Mouse (Mus musculus): ENCODE data around the gene Phb. TPM values are rescaled to one million over a fixed set of nuclear protein-coding genes. Genes with fewer than 3 reads are reported as not detected.

Phb gene
- polyA plus RNA-seq, 1 experiment: 241 TPM

GRCm38 (mm10) chr11:95644381-95644780, 22.4 kb upstream of the Phb start:
- TF ChIP-seq POLR2A (IDR thresholded peaks at IDR 0.05; ENCODE audit: borderline replicate concordance, insufficient read depth, low read length) (no peak), CTCF (IDR thresholded peaks at IDR 0.05; ENCODE audit: borderline replicate concordance, insufficient read depth, low read depth, low read length) (no peak)
- no peak overlapping the region for H3K4me3 ChIP-seq (replicated peaks; ENCODE audit: insufficient read depth, low read depth, low read length)
- H3K27ac ChIP-seq (ENCODE audit: insufficient read depth, low read length): no peak overlapping the region
- no peak for DNase-seq
- no peaks in the 10 kb centered on the region; the same call in 1 of the 2 replicates for H3K27me3 ChIP-seq (ENCODE audit: control insufficient read depth, insufficient read depth, low read length)
- 61% methylated on average over 7 of the region's 7 CpGs for WGBS
- peaks cover 3% of the 10 kb centered on the region; the same call in 1 of the 2 replicates for H3K4me1 ChIP-seq (ENCODE audit: control insufficient read depth, insufficient read depth, low read length)

GRCm38 (mm10) chr11:95645397-95646153, 21.2 kb upstream of the Phb start:
- no peak for TF ChIP-seq POLR2A (IDR thresholded peaks at IDR 0.05; ENCODE audit: borderline replicate concordance, insufficient read depth, low read length)
- no peak for TF ChIP-seq CTCF (IDR thresholded peaks at IDR 0.05; ENCODE audit: borderline replicate concordance, insufficient read depth, low read depth, low read length)
- Histone ChIP-seq H3K4me1 (ENCODE audit: control insufficient read depth, insufficient read depth, low read length) (peaks cover 3% of the 10 kb centered on the region; the same call in 1 of the 2 replicates), H3K4me3 (replicated peaks; ENCODE audit: insufficient read depth, low read depth, low read length) (no peak overlapping the region), H3K27me3 (ENCODE audit: control insufficient read depth, insufficient read depth, low read length) (no peaks in the 10 kb centered on the region; the same call in 1 of the 2 replicates), H3K27ac (ENCODE audit: insufficient read depth, low read length) (no peak overlapping the region)
- no peak for DNase-seq
- whole genome bisulfite sequencing: 15% methylated on average over 35 of the region's 36 CpGs

GRCm38 (mm10) chr11:95646154-95646490, 20.6 kb upstream of the Phb start:
- 79% methylated on average over 3 of the region's 3 CpGs for WGBS
- no peak for DNase-seq

GRCm38 (mm10) chr11:95647791-95648190, 19.0 kb upstream of the Phb start:
- no peak overlapping the region for H3K4me3 ChIP-seq (replicated peaks; ENCODE audit: insufficient read depth, low read depth, low read length)
- WGBS: 57% methylated on average over 3 of the region's 3 CpGs
- H3K27me3 ChIP-seq (ENCODE audit: control insufficient read depth, insufficient read depth, low read length): no peaks in the 10 kb centered on the region; the same call in 1 of the 2 replicates
- TF ChIP-seq POLR2A (IDR thresholded peaks at IDR 0.05; ENCODE audit: borderline replicate concordance, insufficient read depth, low read length): no peak
- no peak for TF ChIP-seq CTCF (IDR thresholded peaks at IDR 0.05; ENCODE audit: borderline replicate concordance, insufficient read depth, low read depth, low read length)
- H3K4me1 ChIP-seq (ENCODE audit: control insufficient read depth, insufficient read depth, low read length): peaks cover 2% of the 10 kb centered on the region; the same call in 1 of the 2 replicates
- H3K27ac ChIP-seq (ENCODE audit: insufficient read depth, low read length): no peak overlapping the region
- DNase-seq: no peak

More at GRCm38 (mm10) chr11:95646154-95646490, 20.6 kb upstream of the Phb start:
- Histone ChIP-seq H3K4me3 (replicated peaks; ENCODE audit: insufficient read depth, low read depth, low read length) (no peak overlapping the region), H3K4me1 (ENCODE audit: control insufficient read depth, insufficient read depth, low read length) (peaks cover 3% of the 10 kb centered on the region; the same call in 1 of the 2 replicates), H3K27me3 (ENCODE audit: control insufficient read depth, insufficient read depth, low read length) (no peaks in the 10 kb centered on the region; the same call in 1 of the 2 replicates), H3K27ac (ENCODE audit: insufficient read depth, low read length) (no peak overlapping the region)
- TF ChIP-seq POLR2A (IDR thresholded peaks at IDR 0.05; ENCODE audit: borderline replicate concordance, insufficient read depth, low read length) (no peak), CTCF (IDR thresholded peaks at IDR 0.05; ENCODE audit: borderline replicate concordance, insufficient read depth, low read depth, low read length) (no peak)

GRCm38 (mm10) chr11:95648827-95649226, 17.9 kb upstream of the Phb start:
- Histone ChIP-seq H3K27ac (ENCODE audit: insufficient read depth, low read length) (no peak overlapping the region), H3K27me3 (ENCODE audit: control insufficient read depth, insufficient read depth, low read length) (no peaks in the 10 kb centered on the region; the same call in 1 of the 2 replicates), H3K4me3 (replicated peaks; ENCODE audit: insufficient read depth, low read depth, low read length) (no peak overlapping the region), H3K4me1 (ENCODE audit: control insufficient read depth, insufficient read depth, low read length) (no peaks in the 10 kb centered on the region; the same call in 1 of the 2 replicates)
- 4% methylated on average over 4 of the region's 4 CpGs for WGBS
- peak; percentile 52 to 74 for DNase-seq
- TF ChIP-seq CTCF (IDR thresholded peaks at IDR 0.05; ENCODE audit: borderline replicate concordance, insufficient read depth, low read depth, low read length) (peak; percentile 93), POLR2A (IDR thresholded peaks at IDR 0.05; ENCODE audit: borderline replicate concordance, insufficient read depth, low read length) (no peak)

- Histone ChIP-seq H3K4me1 (ENCODE audit: control insufficient read depth, insufficient read depth, low read length) (no peaks in the 10 kb centered on the region), H3K27me3 (ENCODE audit: control insufficient read depth, insufficient read depth, low read length) (no peaks in the 10 kb centered on the region; the same call in 1 of the 2 replicates), H3K27ac (ENCODE audit: insufficient read depth, low read length) (no peak overlapping the region), H3K4me3 (replicated peaks; ENCODE audit: insufficient read depth, low read depth, low read length) (no peak overlapping the region)
- DNase-seq: no peak
- 89% methylated on average over 7 of the region's 7 CpGs for WGBS
- TF ChIP-seq POLR2A (IDR thresholded peaks at IDR 0.05; ENCODE audit: borderline replicate concordance, insufficient read depth, low read length) (no peak), CTCF (IDR thresholded peaks at IDR 0.05; ENCODE audit: borderline replicate concordance, insufficient read depth, low read depth, low read length) (no peak)
These were observed 17.2 kb upstream of the Phb start for GRCm38 (mm10) chr11:95649560-95649959.

GRCm38 (mm10) chr11:95650001-95650400, 16.8 kb upstream of the Phb start:
- TF ChIP-seq CTCF (IDR thresholded peaks at IDR 0.05; ENCODE audit: borderline replicate concordance, insufficient read depth, low read depth, low read length): no peak
- TF ChIP-seq POLR2A (IDR thresholded peaks at IDR 0.05; ENCODE audit: borderline replicate concordance, insufficient read depth, low read length): no peak
- no peak overlapping the region for H3K27ac ChIP-seq (ENCODE audit: insufficient read depth, low read length)
- H3K4me3 ChIP-seq (replicated peaks; ENCODE audit: insufficient read depth, low read depth, low read length): no peak overlapping the region
- no peak for DNase-seq
- WGBS: 49% methylated on average over 2 of the region's 2 CpGs
- no peaks in the 10 kb centered on the region; the same call in 1 of the 2 replicates for H3K27me3 ChIP-seq (ENCODE audit: control insufficient read depth, insufficient read depth, low read length)
- no peaks in the 10 kb centered on the region for H3K4me1 ChIP-seq (ENCODE audit: control insufficient read depth, insufficient read depth, low read length)

- H3K4me3 ChIP-seq (replicated peaks; ENCODE audit: insufficient read depth, low read depth, low read length): no peak overlapping the region
- TF ChIP-seq CTCF (IDR thresholded peaks at IDR 0.05; ENCODE audit: borderline replicate concordance, insufficient read depth, low read depth, low read length): no peak
- no peak for TF ChIP-seq POLR2A (IDR thresholded peaks at IDR 0.05; ENCODE audit: borderline replicate concordance, insufficient read depth, low read length)
- DNase-seq: no peak
- no peak overlapping the region for H3K27ac ChIP-seq (ENCODE audit: insufficient read depth, low read length)
- no peaks in the 10 kb centered on the region for H3K27me3 ChIP-seq (ENCODE audit: control insufficient read depth, insufficient read depth, low read length)
- WGBS: 28% methylated on average over 9 of the region's 9 CpGs
- no peaks in the 10 kb centered on the region for H3K4me1 ChIP-seq (ENCODE audit: control insufficient read depth, insufficient read depth, low read length)
These were observed 15.8 kb upstream of the Phb start for GRCm38 (mm10) chr11:95650981-95651380.
